Mouse (Mus musculus) myocyte (in vitro differentiated cells): ENCODE measurements around the gene 4933406M09Rik.
A peak's percentile ranks its signal among the peaks of the same experiment; 100 is the strongest.

Experiments
- MAX ChIP-seq: IDR thresholded peaks from one replicate; pipeline ENCODE4 v1.6.1; 2011; ENCODE audit warnings: low read depth, mild to moderate bottlenecking, control low read depth
- MYOG ChIP-seq, 3 experiments: IDR thresholded peaks; one replicate each; pipeline ENCODE4 v1.6.1; 2011; ENCODE audit warnings: control low read depth in 2 of 3, low read depth in 2 of 3, mild to moderate bottlenecking in 2 of 3; ENCODE audit not compliant: insufficient read length in 2 of 3, control insufficient read depth in 1 of 3, insufficient read depth in 1 of 3
- POLR2A ChIP-seq: IDR thresholded peaks from one replicate; pipeline ENCODE4 v1.6.1; 2011; ENCODE audit warnings: low read depth, mild to moderate bottlenecking, control low read depth, moderate library complexity; ENCODE audit not compliant: insufficient read length
- USF1 ChIP-seq: IDR thresholded peaks from one replicate; pipeline ENCODE4 v1.6.1; 2011; ENCODE audit warnings: low read depth, mild to moderate bottlenecking, control low read depth, moderate library complexity

- peak; percentile 95 for TF ChIP-seq POLR2A
- no peak for TF ChIP-seq USF1
- TF ChIP-seq MYOG (IDR thresholded peaks at IDR 0.05; ENCODE audit: control insufficient read depth in 1 of 3, insufficient read depth in 1 of 3, insufficient read length in 2 of 3, low read depth in 2 of 3), result peak in 1 of 3 experiments; percentile 2
- no peak for TF ChIP-seq MAX
These were observed 20.0 kb downstream of the 4933406M09Rik start, which contains the start of gene Cyb5r1 for GRCm38 (mm10) chr1:134405509-134406413.
